Mouse (Mus musculus) stomach, postnatal 0 days (tissue): ENCODE data around the gene Mea1.

Experiments
- CTCF ChIP-seq: IDR thresholded peaks from 2 replicates; pipeline ENCODE4 v1.5.1; 2016; ENCODE audit warnings: antibody characterized with exemption, low read depth, mild to moderate bottlenecking, moderate library complexity
- EP300 ChIP-seq: optimal IDR thresholded peaks from 2 replicates; pipeline ENCODE3; 2016; ENCODE audit warnings: antibody characterized with exemption

DNA sequence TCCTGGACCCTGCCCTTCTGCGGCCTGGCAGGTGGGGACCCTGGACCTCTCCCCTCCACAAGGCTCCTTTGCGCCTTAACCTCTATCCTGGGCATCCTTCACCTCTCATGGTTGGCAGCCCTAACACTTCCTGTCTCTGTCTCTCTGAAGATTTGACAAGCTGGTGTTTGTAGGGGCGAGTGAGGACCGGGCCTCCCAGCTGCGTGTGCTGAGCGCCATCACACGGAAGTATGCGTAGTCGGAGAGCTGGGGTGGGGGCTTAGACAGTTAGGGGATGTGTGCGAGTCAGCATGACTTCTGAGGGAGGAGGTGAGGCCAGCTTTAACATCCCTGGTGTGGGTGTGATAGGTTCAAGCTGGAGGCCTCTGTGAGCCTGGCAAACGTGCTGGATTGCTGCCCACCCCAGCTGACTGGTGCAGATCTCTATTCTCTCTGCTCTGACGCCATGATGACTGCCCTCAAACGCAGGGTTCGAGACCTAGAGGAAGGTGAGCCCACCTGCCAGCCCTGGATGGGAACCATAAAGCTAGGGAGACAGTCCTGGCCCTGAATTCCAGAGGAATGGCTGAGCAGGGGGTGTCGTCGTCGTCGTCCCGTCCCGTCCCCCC is 46.0 kb downstream of the Mea1 start:
- TF ChIP-seq CTCF, result no peak
- TF ChIP-seq EP300, result no peak
